In genomic region chr1:76490719-76491118, GRCm38 (mm10) we compare ENCODE assay signal across 11 mouse cellular contexts.
A peak's percentile ranks its signal among the peaks of the same experiment; 100 is the strongest.
DNase-seq lines count a peak whose midpoint lies in the region; ATAC-seq and TF ChIP-seq lines count a peak whose summit lies in the region.
"Had no signal": no experiment of that assay in that cellular context is flagged by ENCODE, and none has a peak within 500 bp of the region (broad histone marks: within the 10 kb centered on the region; RNA-seq: fewer than 3 reads in every experiment).

No protein-coding gene starts in this region.

- no peak for DNase-seq in heart, embryonic 10.5 days (ENCODE audit: low spot score)
- DNase-seq in MN1 (ENCODE audit: low spot score): peak; percentile 35
- peak; percentile 84 for DNase-seq in hindbrain, postnatal 0 days (ENCODE audit: low spot score)
- no peak for DNase-seq in gastrocnemius, adult 18-20 months (ENCODE audit: low spot score)
- DNase-seq in testis, postnatal 10 days (ENCODE audit: low spot score): no peak
- DNase-seq in layer of hippocampus, adult 9-11 months: no peak

- H3K4me2 ChIP-seq in heart, embryonic 15.5 days: peak overlapping the region; percentile 22; the same call in 1 of the 2 replicates
- peak overlapping the region; percentile 18 for H3K4me2 ChIP-seq in embryonic facial prominence, embryonic 13.5 days
- peak overlapping the region; percentile 43 for H3K4me2 ChIP-seq in hindbrain, postnatal 0 days (ENCODE audit: low read depth, low read length)
- H3K4me2 ChIP-seq: limb, embryonic 12.5 days had no signal

- TF ChIP-seq CTCF in hindbrain, postnatal 0 days (IDR thresholded peaks at IDR 0.05; ENCODE audit: low read depth): no peak

- no peak for ATAC-seq in heart, embryonic 15.5 days (replicated peaks; ENCODE audit: insufficient number of reproducible peaks, insufficient read depth, low FRiP score, low read depth)
- no peak for ATAC-seq in embryonic facial prominence, embryonic 13.5 days (ENCODE audit: insufficient number of reproducible peaks, insufficient read depth, low FRiP score, low TSS enrichment, low read depth)
- ATAC-seq in hindbrain, postnatal 0 days: peak; percentile 66; the same call in 1 of the 2 replicates
- ATAC-seq: CD4-positive, CD25-positive, alpha-beta regulatory T cell, adult 4 months; intestine, postnatal 0 days had no signal

- no peaks in the 10 kb centered on the region for H3K27me3 ChIP-seq in heart, embryonic 15.5 days
- H3K27me3 ChIP-seq in heart, embryonic 10.5 days (ENCODE audit: insufficient read depth, poor library complexity, severe bottlenecking): no peaks in the 10 kb centered on the region
- no peaks in the 10 kb centered on the region for H3K27me3 ChIP-seq in embryonic facial prominence, embryonic 13.5 days
- H3K27me3 ChIP-seq in hindbrain, postnatal 0 days (ENCODE audit: insufficient read depth, low read length): no peaks in the 10 kb centered on the region
- H3K27me3 ChIP-seq: limb, embryonic 12.5 days had no signal

- H3K36me3 ChIP-seq in heart, embryonic 15.5 days: no peaks in the 10 kb centered on the region
- H3K36me3 ChIP-seq in heart, embryonic 10.5 days: no peaks in the 10 kb centered on the region
- no peaks in the 10 kb centered on the region for H3K36me3 ChIP-seq in embryonic facial prominence, embryonic 13.5 days
- H3K36me3 ChIP-seq in hindbrain, postnatal 0 days (ENCODE audit: insufficient read depth, low read length): no peaks in the 10 kb centered on the region
- H3K36me3 ChIP-seq: limb, embryonic 12.5 days had no signal

- H3K4me1 ChIP-seq in heart, embryonic 15.5 days (replicated peaks): peaks cover 24% of the 10 kb centered on the region
- H3K4me1 ChIP-seq in heart, embryonic 10.5 days: peaks cover 14% of the 10 kb centered on the region
- peaks cover 20% of the 10 kb centered on the region for H3K4me1 ChIP-seq in embryonic facial prominence, embryonic 13.5 days
- peaks cover 10% of the 10 kb centered on the region; the same call in 1 of the 2 replicates for H3K4me1 ChIP-seq in hindbrain, postnatal 0 days (ENCODE audit: insufficient read depth, low read length)

- H3K9ac ChIP-seq in heart, embryonic 15.5 days: no peak overlapping the region
- no peak overlapping the region for H3K9ac ChIP-seq in embryonic facial prominence, embryonic 13.5 days
- H3K9ac ChIP-seq in hindbrain, postnatal 0 days (replicated peaks; ENCODE audit: low read length): no peak overlapping the region
- H3K9ac ChIP-seq: limb, embryonic 12.5 days had no signal

- H3K9me3 ChIP-seq in heart, embryonic 15.5 days (replicated peaks): no peaks in the 10 kb centered on the region
- no peaks in the 10 kb centered on the region for H3K9me3 ChIP-seq in heart, embryonic 10.5 days
- no peaks in the 10 kb centered on the region for H3K9me3 ChIP-seq in embryonic facial prominence, embryonic 13.5 days
- H3K9me3 ChIP-seq in hindbrain, postnatal 0 days (ENCODE audit: low read length): no peaks in the 10 kb centered on the region
- H3K9me3 ChIP-seq: limb, embryonic 12.5 days had no signal

- WGBS in heart, embryonic 15.5 days: 32% methylated on average over 7 of the region's 7 CpGs
- WGBS in heart, embryonic 10.5 days: 55% methylated on average over 7 of the region's 7 CpGs
- WGBS in embryonic facial prominence, embryonic 13.5 days: 34% methylated on average over 7 of the region's 7 CpGs
- 16% methylated on average over 7 of the region's 7 CpGs for WGBS in hindbrain, postnatal 0 days

- no peak overlapping the region for H3K27ac ChIP-seq in heart, embryonic 15.5 days
- H3K27ac ChIP-seq in heart, embryonic 10.5 days: no peak overlapping the region
- no peak overlapping the region for H3K27ac ChIP-seq in embryonic facial prominence, embryonic 13.5 days
- H3K27ac ChIP-seq in hindbrain, postnatal 0 days: no peak overlapping the region; the same call in 1 of the 2 replicates
- H3K27ac ChIP-seq: limb, embryonic 12.5 days had no signal

- no peak overlapping the region for H3K4me3 ChIP-seq in heart, embryonic 15.5 days
- no peak overlapping the region for H3K4me3 ChIP-seq in heart, embryonic 10.5 days
- H3K4me3 ChIP-seq in embryonic facial prominence, embryonic 13.5 days: no peak overlapping the region
- no peak overlapping the region for H3K4me3 ChIP-seq in hindbrain, postnatal 0 days (ENCODE audit: low read length)
- H3K4me3 ChIP-seq: limb, embryonic 12.5 days had no signal

Comparison
In these comparisons a context has a peak if more than half of its experiments do, and no peak if none do; other contexts are left out.
1. DNase-seq: peak in MN1 (single experiment) and hindbrain, postnatal 0 days (single experiment); none in heart, embryonic 10.5 days (single experiment), gastrocnemius, adult 18-20 months (single experiment), testis, postnatal 10 days (single experiment) and layer of hippocampus, adult 9-11 months (single experiment).
2. Peak in every context shown above with its lines, with median percentiles within 50 percentile points of each other: H3K4me2 ChIP-seq.